Mouse (Mus musculus) kidney, adult 2 months (tissue): ENCODE measurements around the gene Aph1c. TPM values are rescaled to one million over a fixed set of nuclear protein-coding genes. Genes with fewer than 3 reads are reported as not detected.
"Not testable (repeated sequence)": the region's sequence is repeated elsewhere in the genome, so short reads cannot be mapped to it uniquely, and the experiment has no call there.

Source experiments
- DNase-seq: peaks from one replicate; pipeline ENCODE4 v3.0.0; 2021
- H3K27ac ChIP-seq: fragments of 200-500 bp; 2 replicates; pipeline ENCODE4 v1.5.1; 2012; ENCODE audit warnings: low read depth, low read length, control low read depth, inconsistent platforms; ENCODE audit not compliant: insufficient read depth
- H3K27me3 ChIP-seq: fragments of 200-500 bp; replicated peaks from 2 replicates; pipeline ENCODE4 v1.6.1; 2012; ENCODE audit warnings: mild to moderate bottlenecking, moderate library complexity, low read length, inconsistent platforms; ENCODE audit not compliant: control insufficient read depth, insufficient read depth
- H3K36me3 ChIP-seq: fragments of 200-500 bp; 2 replicates; pipeline ENCODE4 v1.6.1; 2012; ENCODE audit warnings: mild to moderate bottlenecking, moderate library complexity, low read length, inconsistent platforms; ENCODE audit not compliant: control insufficient read depth, insufficient read depth
- H3K4me1 ChIP-seq: fragments of 200-500 bp; 2 replicates; pipeline ENCODE4 v1.6.1; 2011; ENCODE audit warnings: low read length; ENCODE audit not compliant: control insufficient read depth, insufficient read depth
- H3K4me3 ChIP-seq: fragments of 200-500 bp; 2 replicates; pipeline ENCODE4 v1.5.1; 2011; ENCODE audit warnings: mild to moderate bottlenecking, low read depth, low read length, control low read depth; ENCODE audit not compliant: insufficient read depth
- CTCF ChIP-seq: fragments of 200-500 bp; conservative IDR thresholded peaks from 2 replicates; pipeline ENCODE4 v1.5.1; 2011; ENCODE audit warnings: low read depth, mild to moderate bottlenecking, control low read depth, low read length, moderate library complexity, mixed read lengths; ENCODE audit not compliant: insufficient read depth, insufficient read length
- POLR2A ChIP-seq: fragments of 200-500 bp; IDR thresholded peaks from one replicate; pipeline ENCODE4 v1.6.1; 2011; ENCODE audit warnings: low read depth, low read length, control low read depth
- WGBS: fragments of 180-500 bp; shearing (Covaris S2); methylation state at CpG from one replicate; pipeline ENCODE4 v1.1.7; 2018; 5-methylcytosine and 5-hydroxymethylcytosine counted together
- polyA plus RNA-seq: library from polyadenylated mRNA; depleted of rRNA; stranded (reverse); fragments of >200 nt; gene quantifications from 2 replicates; pipeline ENCODE4 v1.2.3, GENCODE M21; 2012

The Aph1c gene
- polyA plus RNA-seq, 1 experiment, result 29.4 TPM

DNA sequence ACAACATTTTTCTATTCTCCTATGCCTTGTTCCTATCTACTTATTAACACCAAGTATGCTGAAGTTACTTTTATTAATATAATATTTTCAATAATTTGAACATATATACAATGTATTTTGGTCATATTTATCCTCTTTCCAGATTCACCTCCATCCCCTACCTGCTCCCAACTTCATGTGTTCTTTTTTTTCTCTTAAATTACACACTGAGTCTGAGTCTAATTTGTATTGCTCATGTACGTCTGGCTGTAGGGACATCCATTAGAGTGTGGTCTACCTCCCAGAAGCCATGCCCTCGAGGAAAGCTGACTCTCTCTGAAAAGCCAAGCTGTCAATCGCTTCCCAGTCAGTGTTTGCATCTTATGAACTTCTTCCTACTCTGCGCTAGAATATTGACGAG, 37.8 kb downstream of the Aph1c start, which contains the start of gene Gm10647:
TSS of gene Gm10647 (plus strand) at position 301 of the 400 bp plus-strand sequence.
- DNase-seq, result no peak
- Histone ChIP-seq H3K27me3 (no peaks in the 10 kb centered on the region), H3K27ac (peak within 1 kb of the TSS; percentile 40; the same call in 1 of the 2 replicates), H3K4me3 (peak within 1 kb of the TSS; percentile 66), H3K4me1 (peaks cover 2% of the 10 kb centered on the region; the same call in 1 of the 2 replicates), H3K36me3 (no peaks in the 10 kb centered on the region)
- WGBS, result 79% methylated on average over 5 of the region's 5 CpGs
- TF ChIP-seq POLR2A, result no peak
- TF ChIP-seq CTCF, result no peak

DNA sequence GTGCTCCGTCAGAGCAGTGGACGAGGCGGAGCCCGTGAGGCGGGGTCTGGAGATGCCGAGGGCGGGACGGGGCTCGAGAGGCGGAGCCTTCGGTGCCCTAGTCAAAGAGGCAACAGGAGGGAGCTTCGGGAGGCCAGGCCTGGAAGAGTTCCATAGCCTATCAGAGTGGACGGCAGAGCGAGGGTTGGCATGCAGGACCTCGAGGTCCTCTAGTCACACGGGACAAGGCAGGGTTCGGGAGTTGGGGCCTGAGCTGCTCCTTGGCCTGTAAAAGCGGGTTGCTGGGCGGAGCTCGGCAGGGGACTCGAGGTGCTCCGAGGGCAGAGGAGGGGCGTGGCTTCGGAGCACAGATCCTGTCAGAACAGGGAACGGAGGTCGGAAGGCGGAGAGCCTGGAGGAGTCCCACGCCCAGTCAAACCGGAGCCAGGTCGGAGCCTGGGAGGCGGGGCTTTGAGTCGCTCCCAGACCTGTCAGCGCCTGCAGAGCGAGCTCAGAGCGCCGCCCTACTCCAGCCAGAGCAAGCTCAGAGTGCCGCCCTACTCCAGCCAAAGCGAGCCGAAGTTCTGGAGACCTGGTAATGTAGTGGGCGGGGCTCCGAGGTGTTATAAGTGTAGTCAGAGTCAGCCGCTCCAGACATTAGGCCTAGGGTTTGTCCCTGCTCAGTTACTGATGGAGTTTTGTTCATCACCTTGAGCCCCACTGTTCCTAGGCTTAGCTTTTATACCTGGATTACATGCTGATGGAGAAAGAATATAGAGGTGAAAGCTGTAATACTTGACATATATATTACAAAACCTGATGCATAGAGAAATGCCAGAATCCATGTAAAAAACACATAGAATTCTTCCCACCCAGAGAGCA, 38.8 kb downstream of the Aph1c start, which contains the start of gene Aph1b:
TSS of gene Aph1b (minus strand) at position 27 of the 861 bp plus-strand sequence.
- under 1% methylated on average over 42 of the region's 42 CpGs for WGBS
- Histone ChIP-seq H3K27me3 (no peaks in the 10 kb centered on the region), H3K36me3 (no peaks in the 10 kb centered on the region), H3K4me1 (peaks cover 2% of the 10 kb centered on the region; the same call in 1 of the 2 replicates), H3K27ac (peak within 1 kb of the TSS; percentile 87), H3K4me3 (peak within 1 kb of the TSS; percentile 80)
- TF ChIP-seq POLR2A (peak; percentile 51), CTCF (0 out of 2 replicates have a peak, but pooled peaks have one; percentile 5)
- peak; percentile 99 for DNase-seq

DNA sequence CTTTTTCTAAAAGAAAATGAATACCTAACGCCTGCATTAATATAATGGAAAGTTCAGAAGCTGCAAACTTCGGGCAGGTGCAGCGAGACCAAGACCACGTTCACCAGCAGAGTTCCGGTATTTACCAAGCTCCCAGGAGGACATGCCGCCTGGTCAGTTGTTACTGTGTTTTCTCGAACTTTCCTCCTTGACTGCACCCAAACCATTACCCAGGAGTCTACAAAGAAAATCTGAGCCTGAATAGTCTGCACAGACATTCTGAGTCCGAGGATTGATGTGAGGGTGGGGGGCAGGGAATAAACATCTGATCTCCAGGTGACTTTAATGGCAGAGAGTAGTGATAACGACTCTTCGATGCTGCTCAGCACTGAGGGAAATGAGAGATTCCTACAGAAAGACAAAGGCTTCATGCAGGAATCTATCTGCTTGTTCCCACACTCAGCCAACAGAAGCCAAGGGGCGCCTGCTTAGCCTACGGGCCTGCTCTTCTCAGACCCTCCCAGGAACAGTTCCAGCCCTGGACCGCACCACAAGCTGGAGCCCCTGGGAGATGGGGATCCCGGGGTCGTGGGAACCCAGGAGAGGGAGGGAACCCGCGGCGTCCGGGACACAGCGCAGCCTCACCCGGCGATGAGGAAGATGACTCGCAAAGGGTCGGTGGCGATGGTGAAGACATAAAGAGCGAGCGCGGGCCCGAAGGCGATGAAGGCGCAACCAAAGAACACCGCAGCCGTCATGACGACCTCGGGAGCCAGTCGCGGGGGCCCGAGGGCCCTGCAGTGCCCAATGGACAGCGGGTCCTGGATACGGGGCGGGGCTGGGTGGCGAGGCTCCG, 39.7 kb downstream of the Aph1c start:
- Histone ChIP-seq H3K4me3 (peak overlapping the region; percentile 80), H3K27ac (peak overlapping the region; percentile 62), H3K36me3 (no peaks in the 10 kb centered on the region), H3K27me3 (no peaks in the 10 kb centered on the region), H3K4me1 (peaks cover 2% of the 10 kb centered on the region; the same call in 1 of the 2 replicates)
- no peak for TF ChIP-seq POLR2A
- no peak for TF ChIP-seq CTCF
- 2% methylated on average over 43 of the region's 43 CpGs for WGBS
- DNase-seq, result peak; percentile 24

DNA sequence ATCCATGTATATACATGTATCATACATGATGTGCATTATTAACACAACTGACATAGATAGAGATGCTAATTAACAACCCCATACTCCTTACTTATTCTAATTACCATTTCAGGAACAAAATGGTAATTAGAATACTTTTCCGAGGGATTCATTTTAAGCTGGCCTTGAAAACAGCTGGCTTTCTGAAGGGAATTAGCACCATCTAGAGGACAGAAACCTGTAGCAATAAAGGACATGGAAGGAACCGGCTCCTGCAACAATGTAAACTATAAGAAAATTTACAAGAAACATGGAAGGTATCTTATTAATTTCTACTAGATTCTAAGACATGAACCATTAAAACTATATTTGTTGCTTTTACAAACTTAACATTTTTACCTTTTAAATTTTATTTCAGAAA, 46.7 kb downstream of the Aph1c start:
- peak; percentile 72 for DNase-seq
- TF ChIP-seq CTCF (0 out of 2 replicates have a peak, but pooled peaks have one; percentile 13), POLR2A (no peak)
- H3K4me3 ChIP-seq, result no peak overlapping the region
- H3K27me3 ChIP-seq, result no peaks in the 10 kb centered on the region
- H3K4me1 ChIP-seq, result no peaks in the 10 kb centered on the region
- H3K36me3 ChIP-seq, result no peaks in the 10 kb centered on the region
- 5% methylated on average over 2 of the region's 2 CpGs for WGBS
- no peak overlapping the region for H3K27ac ChIP-seq

DNA sequence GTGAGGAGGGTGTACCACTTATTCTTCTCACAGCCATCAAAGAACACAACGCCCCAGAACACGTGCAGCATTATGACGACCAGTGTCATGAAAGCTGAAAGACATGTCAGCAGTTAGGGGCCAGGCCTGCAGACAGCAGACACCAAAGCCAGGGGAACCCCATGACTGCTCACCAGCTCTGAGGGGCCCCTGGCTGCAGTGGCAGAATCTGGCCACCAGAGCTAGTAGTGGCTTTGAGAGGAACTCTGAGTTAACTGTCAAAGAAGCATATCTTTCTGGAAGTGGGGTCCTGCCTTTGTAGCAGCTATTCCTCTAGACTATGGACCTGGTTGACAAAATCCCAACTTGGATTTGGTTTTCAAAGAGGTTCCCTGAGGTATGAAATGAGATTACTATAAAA, 50.0 kb downstream of the Aph1c start:
- TF ChIP-seq CTCF, result 0 out of 2 replicates have a peak, but pooled peaks have one; percentile 9
- DNase-seq, H3K4me3 ChIP-seq, H3K4me1 ChIP-seq, H3K36me3 ChIP-seq, H3K27me3 ChIP-seq, H3K27ac ChIP-seq: not testable (repeated sequence)
- 83% methylated on average over 1 of the region's 3 CpGs for WGBS

DNA sequence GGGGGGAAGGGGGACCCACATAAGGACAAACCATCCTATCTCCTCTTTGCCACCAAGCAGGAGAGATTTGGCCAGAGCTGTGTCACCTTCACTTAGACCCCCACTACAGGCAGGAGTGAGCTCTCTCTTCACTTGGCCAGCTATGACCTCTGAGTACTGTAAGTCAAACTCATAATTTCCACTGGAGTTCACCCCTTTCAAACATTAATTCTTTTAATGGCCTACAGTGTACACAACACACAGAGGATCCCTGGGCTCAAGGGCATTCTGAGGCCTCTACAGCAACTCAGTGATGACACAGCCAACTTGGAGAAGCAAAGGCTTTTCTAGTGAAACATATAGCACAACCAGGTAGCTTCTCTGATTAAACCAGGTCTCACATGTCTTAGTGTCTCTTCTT, 63.8 kb downstream of the Aph1c start:
- Histone ChIP-seq H3K4me3 (no peak overlapping the region), H3K4me1 (peaks cover 20% of the 10 kb centered on the region), H3K27me3 (no peaks in the 10 kb centered on the region), H3K27ac (peak overlapping the region; percentile 93), H3K36me3 (no peaks in the 10 kb centered on the region)
- TF ChIP-seq CTCF, result no peak
- TF ChIP-seq POLR2A, result no peak
- peak; percentile 81 for DNase-seq
